Mouse (Mus musculus) T-cell, adult 2 months (primary cell): ENCODE results near the gene Uvrag.

Experiments
- DNase-seq: peaks from one replicate; pipeline ENCODE4 v3.0.0; 2022; ENCODE audit warnings: low spot score

Gene Uvrag

DNA sequence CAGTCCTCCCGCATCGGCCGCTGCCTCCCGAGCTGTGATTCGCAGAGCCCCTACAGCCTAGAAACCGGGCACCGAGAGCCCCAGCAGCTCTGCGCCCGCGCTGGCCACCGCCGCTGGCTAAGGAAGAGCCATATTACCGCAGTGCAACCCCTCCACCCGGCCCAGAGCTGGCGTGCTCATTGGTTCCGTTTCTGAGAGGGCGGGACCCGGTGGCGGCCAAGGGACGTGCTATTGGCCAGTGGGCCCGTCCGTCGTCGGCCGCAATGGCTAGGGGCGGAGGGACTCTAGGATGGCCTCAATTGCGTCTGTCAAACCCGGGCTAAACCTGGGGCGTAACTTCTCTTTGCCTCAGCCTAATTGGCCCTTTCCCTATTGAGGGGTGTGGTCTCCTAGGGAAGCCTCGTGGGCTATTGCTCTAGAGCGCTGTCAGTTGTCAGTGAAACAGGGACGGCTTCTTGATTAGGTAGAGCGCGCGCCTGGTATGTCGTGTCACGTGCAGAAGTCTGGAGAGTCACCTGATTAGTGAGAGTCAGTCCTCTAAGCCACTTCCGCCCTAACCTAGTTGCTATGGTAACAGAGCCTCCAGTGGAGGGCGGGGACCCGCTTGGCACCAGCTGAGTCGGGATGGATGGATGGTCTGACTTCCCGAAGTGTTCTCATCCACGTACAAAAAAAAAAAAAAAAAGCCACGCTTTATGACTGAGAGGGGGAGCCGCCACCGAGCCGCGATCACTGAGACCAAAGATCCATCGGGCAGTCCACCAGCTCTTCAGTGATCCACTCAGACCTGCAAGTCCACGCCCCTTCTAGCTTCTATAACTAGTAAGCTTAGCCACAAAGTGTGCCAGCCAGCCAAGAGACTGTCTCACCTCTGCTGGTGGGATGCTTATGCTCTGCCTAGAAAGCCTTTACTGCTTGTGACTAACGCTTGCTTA lies at the start of gene Uvrag:
Gene Uvrag (minus strand): TSS at position 158 of the 935 bp plus-strand sequence.
- peak; percentile 98 for DNase-seq

DNA sequence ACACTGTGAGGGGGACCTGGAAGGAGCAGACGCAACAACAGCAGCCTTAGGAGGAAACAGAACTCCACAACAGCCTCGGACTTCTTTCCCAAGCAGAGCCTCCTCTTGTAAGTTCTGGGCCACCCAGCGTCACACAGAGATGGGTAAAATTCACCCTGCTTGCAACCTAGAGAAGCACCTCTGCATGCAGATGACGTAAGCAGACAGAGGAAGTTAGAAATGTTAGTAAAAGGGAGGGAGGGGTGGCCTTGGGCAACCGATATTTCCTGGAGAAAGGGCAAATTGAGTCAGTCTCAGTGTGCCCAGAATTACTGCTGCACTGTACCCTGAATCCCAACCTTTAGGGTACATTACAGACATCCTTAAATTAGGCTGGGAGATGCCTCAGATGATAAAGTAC lies 48.9 kb upstream of the Uvrag start:
- DNase-seq, result peak; percentile 8

DNA sequence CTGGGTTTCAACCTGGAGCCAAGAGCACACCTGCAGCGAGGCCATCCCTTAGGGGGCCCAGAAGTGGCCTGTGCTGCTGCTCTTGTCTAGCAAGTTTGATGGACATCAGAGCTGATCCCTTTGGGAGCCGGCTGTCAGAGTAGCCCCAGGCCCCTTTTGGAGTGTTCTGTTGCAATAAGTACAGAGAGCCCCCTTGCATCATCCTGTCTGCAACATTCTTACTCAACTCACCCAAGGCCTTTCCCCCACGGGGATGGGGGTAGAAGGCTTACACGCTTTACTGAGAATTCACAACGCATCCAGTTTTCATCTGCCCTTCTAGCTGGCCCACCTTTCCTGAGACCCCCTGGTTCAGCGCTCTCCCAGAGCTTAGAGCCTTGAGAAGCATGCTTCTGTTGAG lies 47.7 kb upstream of the Uvrag start:
- DNase-seq, result no peak

DNA sequence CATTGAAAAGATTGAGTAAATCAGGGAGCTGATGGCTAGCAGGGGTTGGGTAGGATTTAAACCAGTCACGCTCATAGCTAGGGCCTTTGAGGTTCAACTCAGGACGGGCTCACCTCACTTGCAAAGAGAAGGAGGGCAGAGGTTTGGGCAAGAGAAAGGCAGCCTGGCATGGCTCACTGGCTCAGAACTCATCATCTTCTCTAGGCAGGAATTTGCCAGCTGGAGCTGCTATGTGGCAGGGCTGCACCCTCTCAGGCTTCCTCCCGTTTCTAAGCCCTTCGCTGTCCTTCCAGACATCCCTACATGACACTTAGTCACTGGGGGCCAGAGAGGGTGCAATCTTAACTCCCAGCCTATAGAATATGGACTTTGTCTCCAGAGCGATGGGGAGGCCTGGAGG lies 46.5 kb upstream of the Uvrag start:
- DNase-seq, result no peak

DNA sequence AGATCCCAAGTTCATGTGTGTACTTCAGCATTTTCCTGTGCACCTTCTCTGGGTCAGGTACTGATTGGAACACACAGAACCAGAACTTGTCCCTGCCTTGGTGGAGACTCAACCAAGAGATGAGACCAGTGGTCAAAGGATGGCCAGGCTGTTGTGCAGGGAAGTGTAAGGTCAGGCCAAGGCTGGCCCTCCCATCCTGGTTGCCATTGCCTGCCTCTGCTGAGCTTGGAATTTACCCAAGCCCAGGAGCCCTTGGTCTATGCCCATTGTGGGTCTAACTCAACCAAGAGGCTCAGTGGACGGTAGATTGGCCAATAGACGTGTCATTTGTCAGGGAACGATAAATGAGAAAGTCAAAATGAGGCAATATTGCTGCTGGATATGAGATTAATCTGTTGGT lies 44.5 kb upstream of the Uvrag start:
- DNase-seq, result no peak

DNA sequence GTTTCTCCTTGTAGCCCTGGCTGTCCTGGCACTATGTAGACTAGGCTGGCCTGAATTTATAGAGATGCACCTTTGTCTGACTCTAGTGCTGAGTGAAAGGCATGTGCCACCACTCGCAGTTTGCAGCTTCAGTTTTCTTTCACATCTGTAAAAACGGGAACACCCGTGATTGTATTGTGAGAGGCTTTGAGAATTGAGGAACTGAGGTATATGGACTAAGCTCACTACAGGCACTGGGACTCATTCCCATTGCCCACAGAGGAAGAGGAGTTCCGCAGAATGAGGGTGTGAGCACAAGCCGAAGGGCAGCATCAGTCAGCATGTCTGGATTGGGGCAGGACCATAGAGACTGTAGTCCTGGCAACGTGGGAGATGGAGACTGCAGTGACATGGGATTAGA lies 42.8 kb upstream of the Uvrag start:
- no peak for DNase-seq

DNA sequence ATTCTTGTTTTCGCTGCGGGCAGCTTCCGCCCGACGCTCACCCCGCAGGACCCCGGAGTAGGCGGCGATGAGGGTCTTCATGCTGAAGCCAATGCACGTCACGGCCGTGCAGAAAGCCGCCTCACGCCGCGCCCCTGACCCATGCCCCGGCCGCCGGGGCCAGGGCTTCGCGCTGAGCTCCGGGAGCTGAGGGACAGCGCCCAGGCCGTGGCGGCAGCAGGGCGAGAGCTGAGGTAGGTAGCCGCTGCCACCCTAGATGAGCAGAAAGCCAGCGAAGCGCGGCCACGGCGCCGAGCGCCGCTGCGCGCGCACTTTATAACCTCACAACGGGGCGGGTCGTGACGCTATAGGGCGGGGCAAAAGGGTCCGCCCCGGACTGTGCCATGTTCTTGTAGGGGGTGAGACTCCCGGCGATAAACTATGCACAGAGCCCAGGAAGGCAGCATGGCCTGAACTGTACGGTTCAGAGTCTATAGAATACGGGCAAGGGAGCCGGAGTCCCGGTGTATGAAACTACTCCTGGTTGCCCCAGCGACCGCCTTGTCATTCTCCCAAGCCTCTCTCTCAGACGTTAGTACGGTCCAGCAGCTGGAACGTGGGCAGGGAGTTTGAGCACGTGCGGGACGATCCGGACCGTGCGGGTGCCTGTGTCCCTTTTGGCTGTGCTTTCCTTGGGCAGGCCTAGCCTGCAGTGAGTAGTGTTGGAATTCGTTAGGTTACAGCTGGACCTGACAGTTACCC lies 41.7 kb upstream of the Uvrag start, which contains the start of gene Dgat2:
Gene Dgat2 (minus strand): TSS at position 288 of the 741 bp plus-strand sequence.
- peak; percentile 89 for DNase-seq

DNA sequence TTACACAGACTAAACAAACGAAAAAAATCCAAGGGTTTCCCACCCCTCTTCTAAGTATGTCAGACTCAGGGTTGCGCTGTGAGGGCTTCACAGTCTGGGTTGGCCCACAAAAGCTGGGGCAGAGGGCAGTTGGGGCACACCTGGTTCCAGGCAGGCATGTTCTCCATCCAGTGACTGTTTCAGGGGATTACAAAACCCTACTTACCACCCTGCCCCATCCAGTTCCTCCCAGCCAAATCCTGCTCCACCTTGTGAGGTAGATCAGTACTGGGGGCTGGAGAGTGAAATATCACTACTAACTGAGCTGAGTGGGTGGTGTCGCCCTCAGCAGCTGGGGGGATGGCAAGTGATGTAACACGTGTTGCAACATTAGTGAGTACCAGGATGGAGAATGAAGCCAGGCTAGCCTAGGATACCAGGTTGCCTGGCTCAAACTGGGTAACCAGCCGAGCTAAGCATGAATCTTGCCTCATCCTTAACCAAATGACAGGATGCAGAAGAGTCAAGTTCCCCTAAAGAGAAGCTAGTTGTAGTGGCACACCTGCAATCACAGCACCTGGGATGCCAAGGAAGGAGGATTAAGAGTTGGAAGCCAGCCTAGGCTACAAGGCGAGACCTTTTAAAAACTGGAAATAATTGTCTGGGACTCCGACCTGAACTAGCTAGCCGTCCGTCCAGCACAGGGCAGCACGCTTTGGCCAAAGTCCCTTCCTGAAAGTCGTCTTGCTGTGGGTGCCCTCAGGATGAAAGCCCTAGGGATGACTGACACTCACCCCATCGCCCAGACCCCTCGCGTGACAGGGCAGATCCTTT lies 40.9 kb upstream of the Uvrag start:
- DNase-seq, result no peak

DNA sequence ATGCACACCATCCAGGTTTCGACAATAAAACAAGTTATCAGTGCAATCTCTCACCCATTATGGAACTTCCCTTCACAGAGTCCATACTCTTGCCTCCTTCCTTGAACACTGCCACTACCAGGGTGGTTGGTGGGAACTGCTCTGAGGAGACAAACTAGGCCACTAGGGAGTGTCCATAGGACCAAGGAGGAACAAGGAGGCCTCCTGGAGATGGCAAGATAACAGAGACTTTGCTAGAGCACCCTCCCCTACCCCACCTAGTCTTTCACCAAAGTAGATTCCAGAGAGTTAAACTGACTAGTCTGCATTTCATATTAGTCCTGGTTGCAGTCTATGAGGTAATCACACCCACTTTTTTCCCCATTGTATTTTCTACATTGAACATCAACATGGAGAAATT lies 39.2 kb upstream of the Uvrag start:
- no peak for DNase-seq

DNA sequence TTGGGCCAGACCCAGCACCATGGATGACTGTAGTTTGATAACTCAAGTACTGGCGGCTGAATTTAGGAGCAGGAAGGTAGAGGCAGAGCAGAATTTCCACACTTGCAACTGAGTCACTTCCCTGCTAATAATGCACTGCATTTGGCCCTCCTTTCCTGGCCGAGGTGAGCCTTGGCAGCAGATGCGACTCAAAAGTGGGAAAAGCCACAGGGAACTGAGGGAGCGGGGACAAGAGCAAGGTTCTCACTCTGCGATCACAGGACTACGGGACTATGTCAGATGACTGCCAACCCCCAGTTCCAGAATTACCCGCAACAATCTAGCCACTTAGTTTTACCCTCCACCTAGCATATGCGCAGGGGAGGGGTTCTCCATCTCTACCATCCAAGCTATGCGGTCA lies 38.3 kb upstream of the Uvrag start:
- DNase-seq, result no peak

DNA sequence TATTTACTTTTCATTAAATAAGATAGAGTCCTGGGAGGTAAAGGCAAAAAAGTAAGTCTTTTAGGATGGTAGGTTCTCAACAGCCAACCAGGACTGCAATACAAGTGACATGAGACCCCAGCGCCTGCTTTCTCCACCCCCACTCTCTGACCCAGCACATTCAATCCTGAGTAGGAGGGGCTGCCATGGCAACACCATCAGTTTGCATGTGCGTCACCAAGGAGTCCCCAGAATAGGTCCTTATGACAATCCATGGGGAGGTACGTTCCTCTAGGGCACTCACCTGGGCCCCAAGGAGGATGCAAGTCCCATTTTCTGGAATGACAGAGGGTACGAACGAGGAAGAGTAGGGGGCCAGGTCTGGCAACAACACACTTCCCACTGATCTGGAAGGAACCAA lies 36.4 kb upstream of the Uvrag start:
- DNase-seq, result no peak

DNA sequence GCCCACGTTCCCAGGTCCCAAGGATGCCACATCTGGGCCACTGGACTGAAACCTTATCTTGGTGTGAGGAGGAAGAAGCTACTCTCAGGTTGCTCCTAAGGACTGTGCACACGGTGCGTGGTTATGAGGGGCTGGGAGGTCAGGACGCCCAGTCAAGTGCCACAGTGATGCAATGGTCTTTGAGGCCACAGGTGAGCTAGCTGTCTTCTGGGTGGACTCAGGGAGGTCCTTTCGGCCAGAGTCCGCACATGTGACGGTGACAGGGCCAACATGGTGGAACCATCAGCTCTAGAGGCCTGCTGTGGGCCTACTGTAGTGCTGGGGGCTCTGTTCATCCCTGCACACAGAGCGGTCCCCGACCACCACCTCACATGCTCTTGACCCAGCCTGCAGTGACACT lies 34.7 kb upstream of the Uvrag start:
- no peak for DNase-seq

DNA sequence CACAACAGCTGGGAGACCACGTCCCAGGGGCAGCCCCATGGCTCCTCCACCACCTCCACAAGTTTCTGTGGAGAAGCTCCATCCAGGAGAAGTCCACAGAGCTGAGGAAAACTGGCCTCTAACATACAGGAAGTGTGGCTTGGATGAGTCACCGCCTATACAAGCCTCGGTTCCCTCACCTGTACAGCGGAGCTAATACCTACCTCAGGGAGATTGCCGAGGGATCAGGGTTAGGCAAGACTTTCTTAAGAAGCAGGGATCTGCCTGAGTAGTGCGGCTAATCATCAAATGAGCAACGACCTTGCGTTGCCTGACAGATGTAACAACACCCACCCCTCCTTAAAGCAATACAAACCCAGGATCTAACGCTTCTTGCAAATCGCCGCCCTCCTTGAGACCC lies 34.2 kb upstream of the Uvrag start:
- no peak for DNase-seq

DNA sequence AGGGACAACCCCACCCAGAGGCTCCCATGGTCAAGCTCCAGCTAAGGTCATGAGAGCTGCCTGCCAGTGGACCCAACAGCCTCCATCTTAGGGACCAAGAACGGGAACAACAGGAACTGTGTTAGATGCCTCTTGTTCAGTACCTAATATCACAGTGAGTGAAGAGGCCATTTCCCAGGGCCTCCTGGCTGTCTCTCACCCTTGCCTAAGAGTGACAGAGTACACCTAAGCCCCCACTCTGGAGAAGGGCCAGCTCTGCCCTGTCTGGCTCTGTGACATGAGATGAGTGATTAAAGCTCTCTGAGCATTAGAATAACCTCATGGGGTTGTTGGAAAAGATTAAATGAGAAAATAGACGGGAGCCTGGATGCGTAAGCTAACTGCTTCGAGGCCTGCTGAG lies 33.1 kb upstream of the Uvrag start:
- DNase-seq, result no peak

DNA sequence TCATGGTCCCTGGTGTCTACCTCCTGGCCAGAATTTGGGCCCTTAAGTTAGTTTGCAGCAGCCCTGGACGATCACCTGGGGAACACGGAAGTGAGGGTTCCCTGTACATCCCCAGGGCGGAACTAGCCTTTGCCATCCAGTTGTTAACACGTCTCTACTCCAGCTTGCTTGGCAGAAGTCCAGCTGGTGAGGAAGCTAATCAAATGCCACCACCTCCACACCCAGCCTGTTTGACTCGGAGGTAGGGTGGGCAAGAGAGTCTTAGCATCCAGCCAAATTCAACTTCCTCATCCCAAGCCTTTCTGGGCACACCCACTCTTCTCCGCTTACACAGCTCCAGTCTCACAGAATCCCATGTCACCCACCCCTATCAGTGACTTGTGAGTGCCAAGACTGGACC lies 32.0 kb upstream of the Uvrag start:
- DNase-seq, result no peak

DNA sequence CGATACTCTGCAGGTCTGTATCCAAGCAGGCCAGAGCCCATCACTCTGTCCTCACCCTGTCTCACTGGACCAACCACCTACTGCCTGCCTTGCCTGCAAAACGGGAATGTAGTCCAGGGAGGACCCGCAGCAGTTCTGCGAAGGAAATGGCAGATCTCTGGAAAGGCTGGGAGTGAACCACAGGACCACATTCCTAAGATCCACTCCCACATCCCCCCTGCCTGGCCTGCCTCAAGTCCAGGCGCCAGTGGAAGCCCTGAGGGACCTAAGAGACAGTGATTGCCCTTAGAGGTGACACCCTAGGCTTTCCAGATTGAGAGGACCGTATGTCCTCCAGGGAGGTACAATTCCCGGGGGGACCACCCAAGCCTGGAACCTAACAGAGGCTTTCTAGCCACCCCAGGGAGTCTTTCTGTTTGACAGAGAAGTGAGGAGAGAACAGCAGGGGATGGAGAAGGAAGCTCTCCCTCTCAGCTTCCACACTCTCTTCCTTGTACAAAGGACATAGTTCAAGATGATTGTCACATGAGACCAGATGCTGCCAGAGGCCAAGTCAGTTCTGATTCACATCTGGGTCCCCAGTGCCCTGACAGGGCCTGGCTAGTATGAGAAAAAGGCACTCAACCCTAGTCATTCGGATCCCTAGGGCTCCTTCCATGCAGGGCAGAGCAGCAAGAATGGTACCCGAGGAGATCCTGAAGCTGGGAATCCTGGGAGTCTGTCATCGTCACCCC lies 31.0 kb upstream of the Uvrag start:
- DNase-seq, result no peak

DNA sequence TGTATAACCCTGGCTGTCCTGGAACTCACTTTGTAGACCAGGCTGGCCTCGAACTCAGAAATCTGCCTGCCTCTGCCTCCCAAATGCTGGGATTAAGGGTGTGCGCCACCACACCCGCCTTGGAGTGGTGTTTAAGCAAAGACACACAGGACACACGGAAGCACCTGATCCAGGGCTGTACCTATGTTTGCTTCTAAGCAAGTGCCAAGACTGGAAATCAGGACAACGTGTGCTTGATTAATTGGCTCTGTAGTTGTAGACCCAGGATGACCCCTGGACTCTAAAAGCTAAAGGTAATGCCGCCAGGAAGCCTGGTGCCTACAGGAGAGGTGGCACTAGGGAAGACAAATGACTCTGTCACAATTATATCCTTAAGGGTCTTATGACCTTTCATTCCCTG lies 29.6 kb upstream of the Uvrag start:
- DNase-seq, result no peak

DNA sequence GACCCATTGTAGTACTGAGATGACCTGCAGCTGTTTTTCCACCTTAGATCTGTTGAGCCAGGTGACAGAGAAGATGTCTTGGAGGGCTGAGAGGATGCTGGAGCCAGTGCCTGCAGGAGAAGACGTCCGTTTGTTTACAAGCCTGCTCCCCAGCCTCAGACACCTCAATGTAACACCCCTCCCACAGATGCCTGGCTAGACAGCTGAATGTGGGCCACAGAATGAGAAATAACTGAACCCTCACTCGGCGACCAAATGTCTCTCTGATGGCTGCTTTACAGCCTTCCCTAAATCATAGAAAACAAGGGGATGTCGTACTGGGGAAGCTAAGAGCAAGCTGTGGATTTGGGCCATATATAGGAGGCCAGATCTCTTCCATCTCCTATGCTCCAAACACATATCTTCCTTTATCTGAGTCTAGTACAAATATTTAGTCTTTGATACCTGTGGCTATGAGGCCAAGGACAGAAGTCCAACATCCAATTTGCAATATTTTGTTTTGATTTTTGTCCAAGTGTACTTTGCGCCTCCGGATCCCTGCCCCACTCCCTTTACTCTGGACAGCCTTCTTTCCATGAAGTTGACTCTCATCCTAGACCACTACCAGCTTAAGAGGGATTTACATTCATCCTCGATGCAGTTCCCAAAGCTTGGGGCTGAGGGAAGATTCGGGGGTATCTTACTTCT lies 28.9 kb upstream of the Uvrag start:
- DNase-seq, result no peak

DNA sequence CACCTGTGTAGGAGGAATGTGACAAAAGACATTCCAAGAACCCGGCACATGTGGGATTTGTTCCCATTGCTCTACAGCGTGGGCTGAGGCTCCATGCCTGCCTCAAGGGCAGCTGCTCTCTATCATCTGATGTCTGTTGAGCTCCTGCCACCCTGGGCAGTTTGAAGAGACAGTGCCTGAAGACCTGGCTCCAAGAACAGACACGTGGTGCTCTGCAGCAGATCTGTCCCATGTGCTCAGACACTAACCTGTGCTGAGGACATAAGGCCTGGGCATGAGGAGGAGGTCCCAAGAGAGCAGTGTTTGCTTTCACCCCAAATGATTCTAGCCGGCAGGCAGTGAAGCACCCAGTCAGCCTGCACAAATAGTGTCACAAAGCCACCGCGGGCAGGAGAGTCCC lies 27.8 kb upstream of the Uvrag start:
- no peak for DNase-seq

DNA sequence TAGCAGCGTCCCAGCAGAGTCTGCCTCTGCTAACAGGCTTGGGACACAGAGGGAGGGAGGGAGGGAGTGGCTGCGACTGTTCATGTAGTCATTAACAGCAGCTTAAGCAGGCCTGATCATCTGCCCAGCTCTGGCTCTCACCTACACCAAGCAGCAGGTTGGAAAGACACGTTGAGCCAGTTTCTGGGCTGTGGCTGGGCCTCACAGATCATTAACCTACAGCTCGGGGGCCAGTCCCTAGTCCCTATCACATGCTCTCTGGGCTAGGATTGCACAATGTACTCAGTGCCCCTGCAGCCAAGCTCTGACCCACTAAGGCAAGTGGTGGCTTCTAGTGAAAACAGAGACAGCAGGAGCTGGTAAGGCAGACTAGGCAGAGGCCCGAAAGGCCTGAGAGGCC lies 27.0 kb upstream of the Uvrag start:
- no peak for DNase-seq

DNA sequence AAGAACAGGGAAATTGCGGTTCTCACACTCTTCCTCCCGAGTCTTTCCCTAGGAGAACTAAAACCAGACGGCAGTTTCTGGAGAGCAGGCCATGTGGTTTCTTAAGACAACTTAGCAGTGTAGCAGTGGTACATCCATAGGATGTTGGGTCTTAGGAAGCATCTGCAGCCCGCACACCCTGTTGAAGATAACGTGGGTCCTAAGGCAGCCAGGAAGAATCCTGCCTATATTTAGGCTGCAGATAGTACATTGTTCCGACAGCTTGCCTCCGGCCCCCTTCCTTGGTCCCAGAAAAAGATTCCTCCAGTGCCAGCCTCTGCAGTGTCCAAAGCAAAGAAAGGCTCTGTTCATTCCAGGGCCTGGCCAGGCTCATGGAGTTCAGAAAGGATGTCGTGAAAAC lies 25.2 kb upstream of the Uvrag start:
- no peak for DNase-seq
